Mouse (Mus musculus): ENCODE measurements around the gene Hlx.

- TF ChIP-seq POLR2A (IDR thresholded peaks at IDR 0.05; ENCODE audit: low read depth, low read length) = no peak
- no peak for TF ChIP-seq CTCF (IDR thresholded peaks at IDR 0.05; ENCODE audit: extremely low read depth, insufficient read length, insufficient replicate concordance, low read depth, low read length)
Observed at GRCm38 (mm10) chr1:184762941-184763340, 30.5 kb upstream of the Hlx start.

Measured in small intestine, adult 2 months (tissue).